Mouse (Mus musculus) olfactory bulb, adult 2 months (tissue): ENCODE results near the gene Gm7233.
"Not testable (repeated sequence)": the region's sequence is repeated elsewhere in the genome, so short reads cannot be mapped to it uniquely, and the experiment has no call there.

Experiments used
- CTCF ChIP-seq: fragments of 200-500 bp; IDR thresholded peaks from 2 replicates; pipeline ENCODE4 v1.5.1; 2012; ENCODE audit warnings: low read depth, mild to moderate bottlenecking, low read length, moderate library complexity; ENCODE audit not compliant: insufficient read depth
- POLR2A ChIP-seq: fragments of 200-500 bp; IDR thresholded peaks from 2 replicates; pipeline ENCODE4 v1.6.1; 2012; ENCODE audit warnings: mild to moderate bottlenecking, low read depth, low read length, moderate library complexity; ENCODE audit not compliant: insufficient read depth

DNA sequence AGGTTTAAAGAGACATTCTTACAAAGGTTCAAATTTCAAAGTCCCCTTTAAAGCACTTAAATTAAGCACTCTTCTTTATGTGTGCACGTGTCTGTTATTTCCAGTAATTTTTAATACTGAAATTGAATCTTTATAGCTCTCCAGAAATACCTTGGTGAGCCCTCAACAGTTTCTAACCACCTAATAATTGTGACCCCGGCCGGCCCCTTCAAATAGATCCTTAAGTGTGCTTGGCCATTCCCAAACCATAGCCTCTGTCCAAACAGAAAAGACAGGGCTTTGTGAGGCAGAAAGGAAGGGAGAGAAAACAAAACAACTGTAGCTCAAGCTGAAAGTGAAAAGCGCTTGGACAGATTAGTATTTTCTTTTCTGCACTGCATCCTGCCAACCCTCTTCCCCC lies 12.5 kb upstream of the Gm7233 start:
- TF ChIP-seq POLR2A, CTCF: not testable (repeated sequence)
